In the genomic region with DNA sequence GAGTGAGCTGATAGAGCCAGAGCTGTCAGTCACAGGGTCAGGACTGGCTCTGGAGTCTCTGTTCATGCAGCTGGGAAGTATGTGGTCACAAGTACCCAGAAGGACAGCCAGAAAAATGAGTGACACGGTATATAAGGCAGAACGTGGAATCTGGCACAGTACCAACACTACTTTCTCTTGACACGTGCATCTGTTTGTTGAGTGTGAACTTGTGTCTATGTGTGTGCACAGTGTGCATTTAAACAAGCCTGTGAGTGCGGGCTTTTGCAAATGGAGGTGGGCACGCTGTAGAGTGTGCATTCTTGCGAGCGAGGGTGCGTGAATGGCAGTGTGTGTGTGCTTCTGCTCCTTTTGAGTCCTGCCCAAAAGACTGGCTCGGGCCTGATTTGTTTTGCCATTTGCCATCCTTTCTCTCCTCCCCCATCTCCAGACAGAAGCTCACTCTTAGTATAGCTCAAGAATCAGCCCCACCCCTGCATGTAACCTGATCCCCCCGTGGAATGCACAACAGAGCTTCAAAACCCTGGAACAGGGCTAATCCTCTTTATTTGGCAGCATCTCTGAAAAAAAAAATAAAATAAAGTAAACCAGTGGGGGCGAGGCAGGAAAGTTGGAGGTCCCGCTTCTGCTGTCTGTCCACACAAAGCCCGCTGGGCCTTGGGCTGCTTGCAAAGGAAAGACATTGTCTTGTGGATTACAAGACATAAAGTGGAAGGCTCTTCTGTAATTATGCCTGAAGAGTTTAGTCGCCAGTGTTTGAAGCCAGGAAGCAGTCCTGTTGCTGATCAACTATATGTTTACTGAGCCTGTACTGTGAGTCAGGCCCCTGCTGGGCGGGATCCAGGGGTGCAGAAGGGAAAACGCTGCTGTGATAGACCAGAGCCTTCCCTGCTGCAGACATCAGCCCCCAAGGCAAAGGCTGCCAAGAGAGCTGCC, we compare ENCODE assay signal across 8 mouse cellular contexts. TPM values are rescaled to one million over a fixed set of nuclear protein-coding genes. Genes with fewer than 3 reads are reported as not detected.
DNase-seq lines count a peak whose midpoint lies in the region; ATAC-seq lines count a peak whose summit lies in the region.

No protein-coding gene starts in this region.

- 0 out of 2 replicates have a peak overlapping the region, but pooled peaks have one; percentile 14 for H3K4me2 ChIP-seq in hindbrain, embryonic 11.5 days (replicated peaks; ENCODE audit: low read depth, low read length)
- peak overlapping the region; percentile 20 for H3K4me2 ChIP-seq in midbrain, embryonic 11.5 days

- no peak overlapping the region for H3K4me3 ChIP-seq in hindbrain, embryonic 11.5 days (ENCODE audit: low read depth, low read length)
- no peak overlapping the region for H3K4me3 ChIP-seq in midbrain, embryonic 11.5 days (ENCODE audit: low read depth, low read length)

- H3K27ac ChIP-seq in hindbrain, embryonic 11.5 days (ENCODE audit: low read depth, low read length): peak overlapping the region; percentile 24
- H3K27ac ChIP-seq in midbrain, embryonic 11.5 days (ENCODE audit: low read depth, low read length): peak overlapping the region; percentile 53; the same call in 1 of the 2 replicates

- H3K4me1 ChIP-seq in hindbrain, embryonic 11.5 days (replicated peaks; ENCODE audit: control insufficient read depth, insufficient read depth, low read length): peaks cover 10% of the 10 kb centered on the region; the same call in 1 of the 2 replicates
- H3K4me1 ChIP-seq in midbrain, embryonic 11.5 days (ENCODE audit: control insufficient read depth, insufficient read depth, low read length): peaks cover 22% of the 10 kb centered on the region

- H3K27me3 ChIP-seq in hindbrain, embryonic 11.5 days (ENCODE audit: control insufficient read depth, insufficient read depth, low read length): no peaks in the 10 kb centered on the region
- no peaks in the 10 kb centered on the region for H3K27me3 ChIP-seq in midbrain, embryonic 11.5 days (ENCODE audit: control insufficient read depth, insufficient read depth, low read length)

- peak; percentile 82 for ATAC-seq in hindbrain, embryonic 11.5 days (ENCODE audit: low FRiP score)
- ATAC-seq in midbrain, embryonic 11.5 days (ENCODE audit: low FRiP score): peak; percentile 90
- ATAC-seq in activated CD4-positive, CD25-positive, alpha-beta regulatory T cell, adult 4 months: no peak

- 10% methylated on average over 16 of the region's 16 CpGs for WGBS in hindbrain, embryonic 11.5 days
- 4% methylated on average over 16 of the region's 16 CpGs for WGBS in midbrain, embryonic 11.5 days

- H3K9me3 ChIP-seq in hindbrain, embryonic 11.5 days (ENCODE audit: control insufficient read depth, low read length): no peaks in the 10 kb centered on the region
- H3K9me3 ChIP-seq in midbrain, embryonic 11.5 days (ENCODE audit: control insufficient read depth, low read length): no peaks in the 10 kb centered on the region

- H3K9ac ChIP-seq in hindbrain, embryonic 11.5 days (ENCODE audit: low read depth, low read length): peak overlapping the region; percentile 44
- H3K9ac ChIP-seq in midbrain, embryonic 11.5 days (ENCODE audit: low read length): peak overlapping the region; percentile 20; the same call in 1 of the 2 replicates

- DNase-seq in kidney, postnatal 14 days: peak; percentile 16
- DNase-seq in kidney, adult 11 months: no peak
- peak; percentile 85 for DNase-seq in embryo, embryonic 10 days (ENCODE audit: low spot score)
- DNase-seq in hindbrain, embryonic 11.5 days (ENCODE audit: low spot score): peak; percentile 63
- peak; percentile 91 for DNase-seq in midbrain, embryonic 11.5 days (ENCODE audit: low spot score, missing footprints)
- no peak for DNase-seq in MN1 (ENCODE audit: low spot score)
- no peak for DNase-seq in spleen, adult 12 weeks (ENCODE audit: low spot score)

- H3K36me3 ChIP-seq in hindbrain, embryonic 11.5 days (ENCODE audit: control insufficient read depth, insufficient read depth, low read length): no peaks in the 10 kb centered on the region
- H3K36me3 ChIP-seq in midbrain, embryonic 11.5 days (ENCODE audit: control insufficient read depth, insufficient read depth, low read length): no peaks in the 10 kb centered on the region

RNA-seq across cellular contexts. Expression of gene Tns3, which starts 28.5 kb away (rescaled TPM):
- polyA plus RNA-seq in hindbrain, embryonic 11.5 days (2014; fragmentation: Nextera tagmentation; extraction: Ambion mirVana): 7.0 and 9.5 TPM in 2 replicates
- polyA plus RNA-seq in midbrain, embryonic 11.5 days (2014; fragmentation: Nextera tagmentation; extraction: Ambion mirVana): 4.9 and 5.0 TPM in 2 replicates
- under 1 TPM; 0.06 to 0.09 TPM for polyA plus RNA-seq in activated CD4-positive, CD25-positive, alpha-beta regulatory T cell, adult 4 months (2017; shearing (Covaris generic))

Comparison
In these comparisons a context has a peak if more than half of its experiments do, and no peak if none do; other contexts are left out.
1. DNase-seq: peak in kidney, postnatal 14 days (single experiment), embryo, embryonic 10 days (single experiment), hindbrain, embryonic 11.5 days (single experiment) and midbrain, embryonic 11.5 days (single experiment); none in kidney, adult 11 months (single experiment), MN1 (single experiment) and spleen, adult 12 weeks (single experiment).